Mouse (Mus musculus) hindbrain, embryonic 13.5 days (tissue): ENCODE measurements around the gene Kmt2b. TPM values are rescaled to one million over a fixed set of nuclear protein-coding genes. Genes with fewer than 3 reads are reported as not detected.

Source experiments
- ATAC-seq: fragments of 200-750 bp; cut with Nextera tagmentation; 2 replicates; pipeline ENCODE4 v1.8.0; 2017; ENCODE audit warnings: moderate TSS enrichment; ENCODE audit not compliant: low FRiP score
- H3K27ac ChIP-seq: fragments of 300-500 bp; sonication (generic); 2 replicates; pipeline ENCODE4 v1.5.1; 2015; ENCODE audit warnings: inconsistent platforms, mild to moderate bottlenecking, moderate library complexity
- H3K27me3 ChIP-seq: fragments of 300-500 bp; sonication (generic); 2 replicates; pipeline ENCODE4 v1.6.1; 2015; ENCODE audit warnings: mild to moderate bottlenecking, inconsistent platforms
- H3K36me3 ChIP-seq: fragments of 300-500 bp; sonication (generic); 2 replicates; pipeline ENCODE4 v1.6.1; 2015; ENCODE audit warnings: mild to moderate bottlenecking, inconsistent platforms
- H3K4me1 ChIP-seq: fragments of 300-500 bp; sonication (generic); replicated peaks from 2 replicates; pipeline ENCODE4 v1.6.1; 2015; ENCODE audit warnings: inconsistent platforms
- H3K4me2 ChIP-seq: fragments of 300-500 bp; sonication (generic); 2 replicates; pipeline ENCODE4 v1.6.1; 2015; ENCODE audit warnings: inconsistent platforms, mild to moderate bottlenecking, moderate library complexity
- H3K4me3 ChIP-seq: fragments of 300-500 bp; sonication (generic); 2 replicates; pipeline ENCODE4 v1.5.1; 2015; ENCODE audit warnings: mild to moderate bottlenecking, inconsistent platforms
- H3K9ac ChIP-seq: fragments of 300-500 bp; sonication (generic); 2 replicates; pipeline ENCODE4 v1.6.1; 2015; ENCODE audit warnings: mild to moderate bottlenecking, inconsistent platforms
- H3K9me3 ChIP-seq: fragments of 300-500 bp; sonication (generic); 2 replicates; pipeline ENCODE4 v1.6.1; 2016; ENCODE audit warnings: inconsistent platforms
- WGBS: fragments of 180-500 bp; shearing (Covaris S2); methylation state at CpG from one replicate; pipeline ENCODE4 v1.1.7; 2015; 5-methylcytosine and 5-hydroxymethylcytosine counted together
- microRNA-seq: library from miRNA; unstranded; fragments of <30 nt; microRNA quantifications from one replicate; pipeline ENCODE4, GENCODE M21; 2016
- polyA plus RNA-seq: library from polyadenylated mRNA; unstranded; fragments of >200 nt; fragmentation: Nextera tagmentation; extraction: Ambion mirVana; gene quantifications from 2 replicates; pipeline ENCODE4 v1.2.1, GENCODE M21; 2015

Kmt2b gene
- polyA plus RNA-seq, 1 experiment from 2014 or later: 10.7 TPM

GRCm38 (mm10) chr7:30520856-30521255 lies 67.7 kb downstream of the Kmt2b start:
- Histone ChIP-seq H3K27me3 (no peaks in the 10 kb centered on the region), H3K9ac (peak overlapping the region; percentile 49; the same call in 1 of the 2 replicates), H3K4me3 (no peak overlapping the region), H3K4me1 (peaks cover 11% of the 10 kb centered on the region), H3K36me3 (peaks cover 33% of the 10 kb centered on the region), H3K9me3 (no peaks in the 10 kb centered on the region), H3K27ac (no peak overlapping the region; the same call in 1 of the 2 replicates), H3K4me2 (no peak overlapping the region)
- ATAC-seq: peak; percentile 18; the same call in 1 of the 2 replicates
- 77% methylated on average over 5 of the region's 5 CpGs for WGBS

DNA sequence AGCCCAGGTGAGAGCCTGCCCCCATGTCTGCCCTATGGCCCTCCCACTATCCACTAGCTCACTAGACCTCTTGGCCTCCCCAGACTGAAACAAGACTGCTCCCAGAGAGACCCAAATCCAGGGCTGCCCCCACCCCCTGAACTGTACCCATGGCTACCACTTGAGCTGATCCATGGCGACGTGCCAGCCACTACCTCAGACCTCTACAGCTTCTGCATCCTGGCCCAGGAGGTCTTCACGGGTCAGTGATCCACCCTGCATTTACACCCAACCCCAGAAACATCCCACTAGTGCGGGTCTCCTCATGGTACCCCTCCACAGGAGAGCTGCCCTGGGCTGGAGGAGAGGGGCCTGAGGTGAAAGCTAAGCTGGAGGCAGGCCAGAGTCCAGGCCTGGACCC lies 68.1 kb downstream of the Kmt2b start:
- H3K9ac ChIP-seq: peak overlapping the region; percentile 46; the same call in 1 of the 2 replicates
- no peak overlapping the region for H3K4me3 ChIP-seq
- no peak overlapping the region for H3K27ac ChIP-seq
- peaks cover 8% of the 10 kb centered on the region for H3K4me1 ChIP-seq
- no peaks in the 10 kb centered on the region for H3K27me3 ChIP-seq
- WGBS: 57% methylated on average over 4 of the region's 4 CpGs
- H3K36me3 ChIP-seq: peaks cover 28% of the 10 kb centered on the region
- H3K9me3 ChIP-seq: no peaks in the 10 kb centered on the region
- 0 out of 2 replicates have a peak, but pooled peaks have one; percentile 3 for ATAC-seq
- no peak overlapping the region for H3K4me2 ChIP-seq

Small RNA genes lying within 50 kb of the gene (microRNA-seq; reads per million reads assigned to microRNA genes)
- gene Gm38670: not detected
- not detected for gene Mir3569

Other genes starting within 250 kb of the Kmt2b start
- 13.2 and 13.4 TPM in 2 replicates for gene Lrfn3, start 226.0 kb downstream of the Kmt2b start, polyA plus RNA-seq
- gene Tyrobp, start 175.0 kb downstream of the Kmt2b start, polyA plus RNA-seq: 29.8 and 38.1 TPM in 2 replicates
- 0.52 and 0.88 TPM in 2 replicates for gene Hcst, start 168.9 kb downstream of the Kmt2b start, polyA plus RNA-seq
- gene Nfkbid, start 167.0 kb downstream of the Kmt2b start, polyA plus RNA-seq: 2.0 TPM in 2 replicates
- gene Aplp1, start 143.2 kb downstream of the Kmt2b start, polyA plus RNA-seq: 583 and 599 TPM in 2 replicates
- 6.6 and 10.0 TPM in 2 replicates for gene Kirrel2, start 131.0 kb downstream of the Kmt2b start, polyA plus RNA-seq
- gene Nphs1, start 130.4 kb downstream of the Kmt2b start, polyA plus RNA-seq: 0.94 and 1.8 TPM in 2 replicates
- not detected in 2 replicates for gene Prodh2, start 95.1 kb downstream of the Kmt2b start, polyA plus RNA-seq
- gene Arhgap33, start 53.7 kb downstream of the Kmt2b start, polyA plus RNA-seq: 103 and 111 TPM in 2 replicates
- 7.8 and 7.9 TPM in 2 replicates for gene Hspb6, start 36.5 kb downstream of the Kmt2b start, polyA plus RNA-seq
- gene Proser3, start 36.4 kb downstream of the Kmt2b start, polyA plus RNA-seq: 8.1 and 8.4 TPM in 2 replicates
- 51.7 and 57.9 TPM in 2 replicates for gene Lin37, start 28.9 kb downstream of the Kmt2b start, polyA plus RNA-seq
- 98.9 and 105 TPM in 2 replicates for gene U2af1l4, start 25.4 kb downstream of the Kmt2b start, polyA plus RNA-seq
- gene Gm49396, start 25.4 kb downstream of the Kmt2b start, polyA plus RNA-seq: 15.4 and 19.8 TPM in 2 replicates
- 134 and 139 TPM in 2 replicates for gene Psenen, start 25.1 kb downstream of the Kmt2b start, polyA plus RNA-seq
- gene Igflr1, start 23.3 kb downstream of the Kmt2b start, polyA plus RNA-seq: 5.3 and 6.1 TPM in 2 replicates
- 0.21 and 0.25 TPM in 2 replicates for gene Zbtb32, start 10.2 kb upstream of the Kmt2b start, polyA plus RNA-seq
- gene Upk1a, start 24.1 kb upstream of the Kmt2b start, polyA plus RNA-seq: 0.49 and 0.63 TPM in 2 replicates
- 1,107 TPM in 2 replicates for gene Cox6b1, start 37.4 kb upstream of the Kmt2b start, polyA plus RNA-seq
- not detected in 2 replicates for gene Etv2, start 47.1 kb upstream of the Kmt2b start, polyA plus RNA-seq
- gene Rbm42, start 61.6 kb upstream of the Kmt2b start, polyA plus RNA-seq: 137 and 140 TPM in 2 replicates
- 23.2 and 27.1 TPM in 2 replicates for gene Haus5, start 76.3 kb upstream of the Kmt2b start, polyA plus RNA-seq
- not detected in 2 replicates for gene Pmis2, start 82.9 kb upstream of the Kmt2b start, polyA plus RNA-seq
- not detected in 2 replicates for gene 2200002J24Rik, start 110.2 kb upstream of the Kmt2b start, polyA plus RNA-seq
- 1.2 and 1.6 TPM in 2 replicates for gene Atp4a, start 123.5 kb upstream of the Kmt2b start, polyA plus RNA-seq
- gene Tmem147, start 140.8 kb upstream of the Kmt2b start, polyA plus RNA-seq: 232 and 243 TPM in 2 replicates
- gene Gapdhs, start 155.0 kb upstream of the Kmt2b start, polyA plus RNA-seq: 1.3 and 1.7 TPM in 2 replicates
- 1.3 and 1.7 TPM in 2 replicates for gene Sbsn, start 162.7 kb upstream of the Kmt2b start, polyA plus RNA-seq
- gene Dmkn, start 175.0 kb upstream of the Kmt2b start, polyA plus RNA-seq: 0.52 and 0.70 TPM in 2 replicates
- gene Krtdap, start 199.2 kb upstream of the Kmt2b start, polyA plus RNA-seq: 1.1 TPM in 1 of 2 replicates, not detected in the other
- 0.22 TPM in 1 of 2 replicates, not detected in the other for gene Ffar2, start 235.0 kb upstream of the Kmt2b start, polyA plus RNA-seq